Mouse (Mus musculus): ENCODE measurements around the gene Olfr237-ps1. TPM values are rescaled to one million over a fixed set of nuclear protein-coding genes. Genes with fewer than 3 reads are reported as not detected.

The Olfr237-ps1 gene
- not detected for total RNA-seq (2023)

DNA sequence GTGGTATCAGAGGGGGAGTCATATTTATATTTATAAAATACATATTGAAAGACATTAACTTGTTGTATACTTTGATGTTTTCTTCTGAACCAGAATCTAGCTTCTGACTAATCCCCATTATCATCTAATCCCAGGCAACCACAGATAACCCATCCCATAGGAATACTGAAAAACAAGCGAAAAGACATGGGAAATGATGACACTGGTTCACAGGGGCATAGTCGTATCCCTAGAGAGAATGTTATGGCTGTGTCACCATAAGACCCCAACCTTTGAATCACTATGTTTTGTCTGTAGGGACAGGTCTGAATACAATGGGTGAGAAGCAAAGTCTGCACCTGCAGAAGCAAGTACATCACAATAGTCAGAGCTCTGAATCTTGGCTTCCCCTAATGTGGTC is at the start of gene Olfr237-ps1:
Gene Olfr237-ps1, plus strand, starts transcription at position 301 of the 400 bp plus-strand sequence.

GRCm38 (mm10) chr6:43106069-43106468 is 40.3 kb upstream of the Olfr237-ps1 start, which contains the start of gene Olfr441:
Olfr441 (plus strand) TSS chr6:43106369.

GRCm38 (mm10) chr6:43162982-43163381 is 16.6 kb downstream of the Olfr237-ps1 start, which contains the start of gene Olfr437:
Olfr437 (plus strand) TSS chr6:43163282.

DNA sequence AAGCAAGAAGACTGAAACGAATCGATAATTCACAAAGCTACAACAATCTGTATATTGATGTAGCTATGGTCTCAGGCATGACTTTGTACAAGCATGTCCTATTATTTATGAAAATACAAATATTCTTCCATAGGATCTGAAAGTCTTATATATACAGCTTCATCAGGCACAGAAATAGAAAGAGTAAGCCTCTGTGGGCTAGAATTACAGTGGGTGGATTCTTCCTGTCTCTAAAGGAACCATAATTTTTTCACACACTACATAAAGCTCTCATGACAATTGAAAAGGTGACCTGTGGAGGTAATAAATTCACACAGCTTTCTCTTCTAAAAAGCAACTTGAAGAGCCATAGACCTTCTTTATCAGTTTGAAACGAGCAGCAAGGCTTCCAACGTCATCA is 25.5 kb downstream of the Olfr237-ps1 start, which contains the start of gene Olfr13:
Gene Olfr13, plus strand, starts transcription at position 301 of the 400 bp plus-strand sequence.

DNA sequence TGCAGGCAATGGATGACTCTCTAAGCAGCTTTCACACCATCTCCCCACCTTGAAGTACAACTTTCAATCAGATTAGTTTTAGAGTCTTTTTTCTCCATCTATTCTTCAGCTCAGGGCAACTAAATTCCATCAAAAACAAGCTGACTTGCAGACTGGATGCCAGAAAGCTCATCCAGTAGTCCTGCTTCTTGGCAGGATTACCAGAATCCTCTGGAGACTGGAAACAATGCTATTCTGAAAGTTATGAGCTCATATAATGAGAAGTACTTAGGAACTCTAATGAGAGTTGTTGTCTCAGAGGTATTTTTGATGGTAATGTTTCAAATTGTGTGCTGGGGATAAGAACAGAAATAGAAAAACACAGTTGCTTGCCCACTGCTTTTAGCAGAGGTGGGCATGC is 50.4 kb downstream of the Olfr237-ps1 start, which contains the start of gene Olfr435:
Gene Olfr435, plus strand, starts transcription at position 366 of the 400 bp plus-strand sequence.

Other genes with a start within 250 kb of the Olfr237-ps1 start
- not detected for gene Olfr447, start 237.7 kb upstream of the Olfr237-ps1 start, total RNA-seq (2023)
- not detected for gene Olfr446, start 225.2 kb upstream of the Olfr237-ps1 start, total RNA-seq (2023)
- not detected for gene Olfr444, start 197.5 kb upstream of the Olfr237-ps1 start, total RNA-seq (2023)
- not detected for gene Olfr441, start 40.2 kb upstream of the Olfr237-ps1 start, total RNA-seq (2023)
- not detected for gene Olfr437, start 16.7 kb downstream of the Olfr237-ps1 start, total RNA-seq (2023)
- not detected for gene Olfr13, start 25.6 kb downstream of the Olfr237-ps1 start, total RNA-seq (2023)
- not detected for gene Olfr435, start 50.6 kb downstream of the Olfr237-ps1 start, total RNA-seq (2023)
- not detected for gene Olfr434, start 66.5 kb downstream of the Olfr237-ps1 start, total RNA-seq (2023)
- gene Olfr47, start 85.0 kb downstream of the Olfr237-ps1 start, total RNA-seq (2023) = not detected
- gene Arhgef5, start 119.0 kb downstream of the Olfr237-ps1 start, total RNA-seq (2023) = 1 to 10 TPM; 1.1 to 1.2 TPM
- not detected for gene Nobox, start 163.0 kb downstream of the Olfr237-ps1 start, total RNA-seq (2023)